Mouse (Mus musculus): Measurements from ENCODE around the gene Gng4. TPM values are rescaled to one million over a fixed set of nuclear protein-coding genes. Genes with fewer than 3 reads are reported as not detected.
"Not testable (repeated sequence)": the region's sequence is repeated elsewhere in the genome, so short reads cannot be mapped to it uniquely, and the experiment has no call there.

The Gng4 gene
- polyA plus RNA-seq, 1 experiment = 1.4 TPM

GRCm38 (mm10) chr13:13791981-13792380 lies 8.1 kb downstream of the Gng4 start:
- H3K4me1 ChIP-seq (ENCODE audit: control insufficient read depth, insufficient read depth, low read length) = no peaks in the 10 kb centered on the region
- no peak for TF ChIP-seq POLR2A (IDR thresholded peaks at IDR 0.05; ENCODE audit: low read depth, low read length)
- no peak for TF ChIP-seq CTCF (conservative IDR thresholded peaks at IDR 0.05; ENCODE audit: insufficient read depth, insufficient read length, low read depth, low read length)
- DNase-seq = no peak
- H3K36me3 ChIP-seq (ENCODE audit: control insufficient read depth, insufficient read depth, low read length) = no peaks in the 10 kb centered on the region
- H3K4me3 ChIP-seq (ENCODE audit: insufficient read depth, low read depth, low read length) = no peak overlapping the region
- 89% methylated on average over 3 of the region's 3 CpGs for WGBS
- no peak overlapping the region for H3K27ac ChIP-seq (ENCODE audit: insufficient read depth, low read depth, low read length)
- H3K27me3 ChIP-seq (replicated peaks; ENCODE audit: control insufficient read depth, insufficient read depth, low read length) = no peaks in the 10 kb centered on the region

GRCm38 (mm10) chr13:13795166-13795832 lies 11.4 kb downstream of the Gng4 start:
- DNase-seq = no peak
- Histone ChIP-seq H3K4me1 (ENCODE audit: control insufficient read depth, insufficient read depth, low read length) (no peaks in the 10 kb centered on the region), H3K27me3 (replicated peaks; ENCODE audit: control insufficient read depth, insufficient read depth, low read length) (no peaks in the 10 kb centered on the region), H3K4me3 (ENCODE audit: insufficient read depth, low read depth, low read length) (no peak overlapping the region), H3K27ac (ENCODE audit: insufficient read depth, low read depth, low read length) (no peak overlapping the region), H3K36me3 (ENCODE audit: control insufficient read depth, insufficient read depth, low read length) (no peaks in the 10 kb centered on the region)
- WGBS = 38% methylated on average over 5 of the region's 5 CpGs
- TF ChIP-seq POLR2A (IDR thresholded peaks at IDR 0.05; ENCODE audit: low read depth, low read length) (no peak), CTCF (conservative IDR thresholded peaks at IDR 0.05; ENCODE audit: insufficient read depth, insufficient read length, low read depth, low read length) (no peak)

- 92% methylated on average over 1 of the region's 1 CpGs for WGBS
- no peak for DNase-seq
- H3K4me1 ChIP-seq (ENCODE audit: control insufficient read depth, insufficient read depth, low read length) = no peaks in the 10 kb centered on the region
- H3K27ac ChIP-seq (ENCODE audit: insufficient read depth, low read depth, low read length) = no peak overlapping the region
- H3K27me3 ChIP-seq (replicated peaks; ENCODE audit: control insufficient read depth, insufficient read depth, low read length) = no peaks in the 10 kb centered on the region
- H3K36me3 ChIP-seq (ENCODE audit: control insufficient read depth, insufficient read depth, low read length) = no peaks in the 10 kb centered on the region
- TF ChIP-seq POLR2A (IDR thresholded peaks at IDR 0.05; ENCODE audit: low read depth, low read length) (no peak), CTCF (conservative IDR thresholded peaks at IDR 0.05; ENCODE audit: insufficient read depth, insufficient read length, low read depth, low read length) (no peak)
- H3K4me3 ChIP-seq (ENCODE audit: insufficient read depth, low read depth, low read length) = no peak overlapping the region
These were observed 12.2 kb downstream of the Gng4 start for GRCm38 (mm10) chr13:13796082-13796481.

GRCm38 (mm10) chr13:13797816-13798215 lies 14.0 kb downstream of the Gng4 start:
- not testable (repeated sequence) for H3K4me3 ChIP-seq (ENCODE audit: insufficient read depth, low read depth, low read length); H3K27me3 ChIP-seq (replicated peaks; ENCODE audit: control insufficient read depth, insufficient read depth, low read length); H3K27ac ChIP-seq (ENCODE audit: insufficient read depth, low read depth, low read length); H3K4me1 ChIP-seq (ENCODE audit: control insufficient read depth, insufficient read depth, low read length); H3K36me3 ChIP-seq (ENCODE audit: control insufficient read depth, insufficient read depth, low read length); DNase-seq
- 91% methylated on average over 12 of the region's 12 CpGs for WGBS

- TF ChIP-seq CTCF (conservative IDR thresholded peaks at IDR 0.05; ENCODE audit: insufficient read depth, insufficient read length, low read depth, low read length) = no peak
- TF ChIP-seq POLR2A (IDR thresholded peaks at IDR 0.05; ENCODE audit: low read depth, low read length) = no peak
- H3K27ac ChIP-seq (ENCODE audit: insufficient read depth, low read depth, low read length) = no peak overlapping the region
- H3K36me3 ChIP-seq (ENCODE audit: control insufficient read depth, insufficient read depth, low read length) = no peaks in the 10 kb centered on the region
- no peaks in the 10 kb centered on the region for H3K27me3 ChIP-seq (replicated peaks; ENCODE audit: control insufficient read depth, insufficient read depth, low read length)
- DNase-seq = no peak
- no peaks in the 10 kb centered on the region for H3K4me1 ChIP-seq (ENCODE audit: control insufficient read depth, insufficient read depth, low read length)
- 85% methylated on average over 8 of the region's 8 CpGs for WGBS
- H3K4me3 ChIP-seq (ENCODE audit: insufficient read depth, low read depth, low read length) = no peak overlapping the region
These were observed 14.9 kb downstream of the Gng4 start for GRCm38 (mm10) chr13:13798775-13799174.

- Histone ChIP-seq H3K27me3 (replicated peaks; ENCODE audit: control insufficient read depth, insufficient read depth, low read length) (no peaks in the 10 kb centered on the region), H3K4me3 (ENCODE audit: insufficient read depth, low read depth, low read length) (no peak overlapping the region), H3K36me3 (ENCODE audit: control insufficient read depth, insufficient read depth, low read length) (no peaks in the 10 kb centered on the region), H3K27ac (ENCODE audit: insufficient read depth, low read depth, low read length) (no peak overlapping the region), H3K4me1 (ENCODE audit: control insufficient read depth, insufficient read depth, low read length) (no peaks in the 10 kb centered on the region)
- 22% methylated on average over 11 of the region's 11 CpGs for WGBS
- DNase-seq = no peak
- TF ChIP-seq CTCF (conservative IDR thresholded peaks at IDR 0.05; ENCODE audit: insufficient read depth, insufficient read length, low read depth, low read length) = no peak
- TF ChIP-seq POLR2A (IDR thresholded peaks at IDR 0.05; ENCODE audit: low read depth, low read length) = no peak
These were observed 24.7 kb downstream of the Gng4 start for GRCm38 (mm10) chr13:13808337-13809132.

- TF ChIP-seq CTCF (conservative IDR thresholded peaks at IDR 0.05; ENCODE audit: insufficient read depth, insufficient read length, low read depth, low read length) (no peak), POLR2A (IDR thresholded peaks at IDR 0.05; ENCODE audit: low read depth, low read length) (no peak)
- H3K4me1 ChIP-seq (ENCODE audit: control insufficient read depth, insufficient read depth, low read length) = no peaks in the 10 kb centered on the region
- DNase-seq = no peak
- WGBS = 88% methylated on average over 7 of the region's 7 CpGs
- no peak overlapping the region for H3K4me3 ChIP-seq (ENCODE audit: insufficient read depth, low read depth, low read length)
- no peaks in the 10 kb centered on the region for H3K27me3 ChIP-seq (replicated peaks; ENCODE audit: control insufficient read depth, insufficient read depth, low read length)
- no peaks in the 10 kb centered on the region for H3K36me3 ChIP-seq (ENCODE audit: control insufficient read depth, insufficient read depth, low read length)
- H3K27ac ChIP-seq (ENCODE audit: insufficient read depth, low read depth, low read length) = no peak overlapping the region
These were observed 27.0 kb downstream of the Gng4 start for GRCm38 (mm10) chr13:13810885-13811284.

Data from kidney, adult 2 months (tissue).